Mouse (Mus musculus) heart, adult 8-10 months (tissue): ENCODE data around the gene Gm47969. TPM values are rescaled to one million over a fixed set of nuclear protein-coding genes. Genes with fewer than 3 reads are reported as not detected.
A peak's percentile ranks its signal among the peaks of the same experiment; 100 is the strongest.
"Not testable (repeated sequence)": the region's sequence is repeated elsewhere in the genome, so short reads cannot be mapped to it uniquely, and the experiment has no call there.

Experiments used
- DNase-seq: peaks from one replicate; pipeline ENCODE4 v3.0.0; 2022; ENCODE audit warnings: low spot score
- total RNA-seq, 4 experiments: library from RNA; stranded (reverse); gene quantifications; 2 replicates each; pipeline ENCODE4 v1.2.4; 2022

Gm47969 gene
- not detected for total RNA-seq

DNA sequence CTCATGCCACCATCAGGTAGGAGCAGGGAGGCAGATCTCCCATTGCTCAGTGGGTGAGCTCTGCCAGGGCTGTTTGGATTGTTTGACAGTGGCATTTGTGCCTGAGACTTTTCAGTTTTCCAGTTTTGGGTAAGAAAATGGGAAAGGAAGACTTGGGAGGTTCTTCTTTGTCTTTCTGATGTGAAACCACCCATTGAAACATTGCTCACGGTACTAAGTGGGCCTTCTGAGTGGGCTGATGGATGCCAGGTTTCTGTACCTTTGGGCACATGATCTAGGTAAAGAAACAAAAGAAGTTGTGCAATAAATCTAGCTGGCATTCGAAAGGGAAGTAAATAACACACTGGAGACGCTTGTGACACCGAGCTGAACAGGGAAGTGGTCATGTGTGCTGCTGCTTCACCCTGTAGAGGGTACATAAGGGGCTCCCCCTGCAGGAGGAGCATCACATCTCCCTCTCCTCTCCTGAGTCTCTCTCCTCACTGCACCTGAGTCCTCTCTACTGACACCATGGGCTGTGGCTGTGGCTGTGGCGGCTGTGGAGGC lies at the start of gene Gm47969:
TSS of gene Gm47969 (plus strand) at position 51 of the 546 bp plus-strand sequence.
- no peak for DNase-seq

DNA sequence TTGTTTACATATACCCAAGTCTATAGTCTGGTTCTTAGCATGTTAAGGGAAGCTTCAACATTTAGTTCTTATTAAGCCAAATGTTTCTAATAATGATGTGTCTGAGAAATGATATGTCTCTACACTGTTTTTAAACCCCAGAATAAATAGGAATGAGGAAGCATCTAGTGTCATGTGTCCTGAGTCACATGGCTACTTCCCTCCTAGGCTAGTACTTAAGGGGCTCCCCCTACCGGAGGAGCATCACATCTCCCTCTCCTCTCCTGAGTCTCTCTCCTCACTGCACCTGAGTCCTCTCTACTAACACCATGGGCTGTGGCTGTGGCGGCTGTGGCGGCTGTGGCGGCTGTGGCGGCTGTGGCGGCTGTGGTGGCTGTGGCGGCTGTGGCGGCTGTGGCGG lies 44.4 kb upstream of the Gm47969 start, which contains the start of gene Gm47959:
TSS of gene Gm47959 (plus strand) at position 243 of the 400 bp plus-strand sequence.
- not testable (repeated sequence) for DNase-seq

DNA sequence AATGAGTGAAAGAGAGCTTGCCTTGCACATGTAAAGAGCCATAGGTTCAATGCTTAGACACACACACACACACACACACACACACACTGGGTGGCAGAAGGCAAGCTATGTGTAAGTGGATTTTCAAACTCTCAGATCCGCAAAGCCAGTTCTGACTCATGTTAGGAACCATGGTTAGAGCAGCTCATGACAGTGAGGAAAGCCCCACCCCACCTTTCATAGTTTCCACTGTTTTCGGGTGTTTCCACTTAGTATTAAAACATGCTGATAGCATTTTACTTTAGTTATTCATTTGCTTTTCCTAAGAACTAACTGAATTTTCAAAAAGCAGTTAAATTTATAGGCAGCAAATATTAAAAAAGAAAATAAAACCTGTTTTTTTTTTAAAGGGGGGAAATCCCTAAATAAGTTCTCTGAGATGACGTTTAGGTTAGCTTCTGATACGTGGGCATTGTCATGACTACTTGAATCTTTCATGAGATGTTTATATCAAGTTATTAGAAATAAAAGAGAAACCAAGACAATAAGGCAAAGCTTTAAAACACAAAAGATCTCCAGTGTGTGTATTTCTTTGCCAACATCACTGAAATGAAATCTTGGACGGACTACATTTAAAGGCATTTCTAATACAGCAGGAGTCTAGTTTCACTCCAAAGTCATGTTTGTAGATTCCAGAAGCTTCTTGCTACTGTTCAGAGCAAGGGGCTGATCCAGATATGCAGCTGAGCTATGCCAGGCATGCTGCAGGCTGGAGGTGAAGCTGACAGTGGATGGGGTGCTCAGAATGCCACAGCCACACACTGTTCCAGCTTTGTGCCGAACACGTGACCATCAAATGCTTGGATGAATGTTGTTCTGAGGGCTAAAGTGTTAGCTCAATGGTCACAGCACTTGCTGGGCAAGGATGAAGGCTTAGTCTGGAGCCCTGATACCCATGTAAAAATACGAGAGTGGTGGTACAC lies 38.2 kb upstream of the Gm47969 start:
- DNase-seq: no peak

DNA sequence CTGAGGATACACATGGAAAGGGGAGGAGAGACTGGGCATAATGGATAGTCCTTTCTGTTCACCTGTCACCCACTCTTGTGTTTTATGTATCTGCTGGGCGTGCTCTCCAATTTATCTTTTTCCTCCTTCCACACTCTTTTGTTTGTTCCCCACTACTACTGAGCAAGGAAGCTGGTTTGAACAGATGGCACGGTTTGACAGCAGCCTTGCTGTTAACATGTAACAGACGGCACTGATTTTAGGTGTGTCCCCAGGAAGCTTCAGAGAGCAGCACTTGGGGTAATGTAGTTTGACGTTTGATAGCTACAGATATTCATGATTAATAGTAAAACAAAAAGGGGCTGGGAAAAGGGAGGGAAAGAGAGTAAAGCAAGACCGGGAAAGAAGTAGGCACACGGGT lies 37.3 kb upstream of the Gm47969 start:
- DNase-seq: no peak

DNA sequence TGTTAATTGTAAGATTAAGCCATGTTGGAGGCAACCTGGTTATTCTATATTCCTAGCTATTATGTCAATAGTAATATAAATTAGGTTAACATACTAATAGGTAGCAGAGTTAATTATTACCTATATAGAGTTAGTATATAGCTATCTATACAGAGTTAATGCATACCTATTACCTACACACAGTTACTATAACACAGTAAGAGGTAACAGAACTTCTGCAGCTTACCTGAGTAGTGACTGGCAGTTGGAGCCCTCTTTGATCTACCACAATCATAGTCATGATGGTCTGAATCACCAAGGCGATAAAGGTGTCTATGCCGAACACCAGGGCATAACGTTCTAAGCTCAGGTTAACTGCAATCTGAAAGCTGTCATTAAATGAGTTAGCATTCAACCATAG lies 30.3 kb upstream of the Gm47969 start:
- DNase-seq: no peak

DNA sequence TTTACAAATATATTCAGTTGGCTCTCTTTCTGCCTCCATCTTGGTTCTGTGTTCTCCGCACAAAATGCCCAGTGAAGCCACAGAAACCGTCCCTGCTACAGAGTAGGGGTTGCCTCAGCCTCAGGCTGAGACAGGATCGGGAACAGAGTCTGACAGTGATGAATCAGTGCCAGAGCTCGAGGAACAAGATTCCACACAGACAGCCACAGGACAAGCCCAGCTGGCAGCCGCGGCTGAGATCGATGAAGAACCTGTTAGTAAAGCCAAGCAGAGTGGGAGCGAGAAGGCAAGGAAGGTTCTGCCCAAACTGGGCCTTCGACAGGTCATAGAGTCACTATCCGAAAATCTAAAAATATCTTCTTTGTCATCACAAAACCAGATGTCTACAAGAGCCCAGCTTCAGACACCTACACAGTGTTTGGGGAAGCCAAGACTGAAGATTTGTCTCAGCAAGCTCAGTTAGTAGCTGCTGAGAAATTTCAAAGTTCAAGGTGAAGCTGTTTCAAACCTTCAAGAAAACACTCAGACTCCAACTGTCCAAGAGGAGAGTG lies 29.3 kb upstream of the Gm47969 start:
- no peak for DNase-seq

DNA sequence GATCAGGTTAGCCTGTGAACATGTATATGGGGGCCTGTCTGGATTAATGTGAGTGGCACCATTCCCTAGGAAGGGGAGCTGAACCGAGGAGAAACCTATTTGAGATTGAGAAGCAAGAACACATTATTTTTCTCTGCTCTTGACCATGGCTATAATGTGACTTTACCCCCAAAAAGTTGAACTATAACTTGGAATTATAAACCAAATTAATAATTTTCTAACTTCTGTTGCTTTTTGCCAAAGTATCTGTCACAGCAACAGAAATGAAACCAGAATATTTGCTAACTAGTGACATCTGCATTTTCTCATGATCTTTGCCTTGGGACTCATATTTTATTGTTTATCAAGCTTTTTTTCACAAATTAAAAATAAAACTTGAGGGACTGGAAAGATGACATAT lies 28.2 kb upstream of the Gm47969 start:
- DNase-seq: no peak

DNA sequence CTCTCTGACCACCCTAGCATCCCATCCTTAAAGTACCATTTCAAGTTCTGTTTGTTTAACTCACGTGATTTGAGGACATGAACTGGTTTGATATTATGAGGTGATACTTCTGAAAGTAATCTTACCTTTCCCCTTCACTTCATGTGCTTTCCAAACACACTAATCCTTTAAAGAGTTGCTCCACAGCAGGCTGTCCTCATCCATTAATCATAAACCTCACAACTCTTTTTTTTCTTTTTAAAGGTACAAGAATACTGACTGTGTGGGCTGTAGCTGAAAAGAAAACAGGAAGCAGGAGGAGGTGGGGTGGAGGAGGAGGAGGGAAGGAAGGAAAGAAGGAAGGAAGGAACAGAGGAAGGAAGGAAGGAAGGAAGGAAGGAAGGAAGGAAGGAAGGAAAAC lies 12.8 kb upstream of the Gm47969 start:
- no peak for DNase-seq

DNA sequence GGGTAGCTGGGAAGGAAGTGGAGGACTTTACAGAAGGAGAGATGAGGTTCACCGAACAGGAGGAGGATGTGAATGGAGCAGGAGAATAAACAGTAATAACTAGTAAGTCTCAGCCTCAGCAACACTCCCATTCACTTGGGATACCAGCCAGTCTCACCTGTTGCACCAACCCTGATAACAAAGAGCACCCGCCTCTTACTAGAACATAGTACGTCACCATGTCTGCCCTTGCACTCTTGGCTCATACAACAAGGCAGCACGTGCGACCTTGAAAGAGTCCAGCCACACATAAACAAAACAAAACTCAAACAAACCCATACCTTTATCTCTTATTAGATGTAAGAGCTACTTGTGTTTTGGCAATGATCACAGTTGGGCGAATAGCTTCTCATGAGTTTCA lies 12.2 kb upstream of the Gm47969 start:
- DNase-seq: no peak

DNA sequence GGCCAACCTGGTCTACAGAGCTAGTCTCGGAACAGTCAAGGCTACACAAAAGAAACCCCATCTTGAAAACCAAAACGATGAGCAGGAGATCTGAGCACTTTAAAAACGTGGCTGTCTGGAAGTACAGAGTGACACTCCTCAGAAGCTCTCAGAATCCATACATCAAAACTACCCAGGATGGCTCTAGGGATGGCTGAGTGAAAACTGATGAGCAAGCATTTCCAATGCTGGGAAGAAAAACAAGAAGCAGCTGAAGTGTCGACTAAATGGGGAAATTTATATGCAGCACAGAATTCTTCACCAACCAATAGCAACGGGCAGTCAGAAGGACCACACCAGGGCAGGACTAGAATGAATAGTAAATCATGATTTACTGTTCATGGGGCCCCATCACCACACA lies 10.2 kb upstream of the Gm47969 start:
- DNase-seq: no peak

DNA sequence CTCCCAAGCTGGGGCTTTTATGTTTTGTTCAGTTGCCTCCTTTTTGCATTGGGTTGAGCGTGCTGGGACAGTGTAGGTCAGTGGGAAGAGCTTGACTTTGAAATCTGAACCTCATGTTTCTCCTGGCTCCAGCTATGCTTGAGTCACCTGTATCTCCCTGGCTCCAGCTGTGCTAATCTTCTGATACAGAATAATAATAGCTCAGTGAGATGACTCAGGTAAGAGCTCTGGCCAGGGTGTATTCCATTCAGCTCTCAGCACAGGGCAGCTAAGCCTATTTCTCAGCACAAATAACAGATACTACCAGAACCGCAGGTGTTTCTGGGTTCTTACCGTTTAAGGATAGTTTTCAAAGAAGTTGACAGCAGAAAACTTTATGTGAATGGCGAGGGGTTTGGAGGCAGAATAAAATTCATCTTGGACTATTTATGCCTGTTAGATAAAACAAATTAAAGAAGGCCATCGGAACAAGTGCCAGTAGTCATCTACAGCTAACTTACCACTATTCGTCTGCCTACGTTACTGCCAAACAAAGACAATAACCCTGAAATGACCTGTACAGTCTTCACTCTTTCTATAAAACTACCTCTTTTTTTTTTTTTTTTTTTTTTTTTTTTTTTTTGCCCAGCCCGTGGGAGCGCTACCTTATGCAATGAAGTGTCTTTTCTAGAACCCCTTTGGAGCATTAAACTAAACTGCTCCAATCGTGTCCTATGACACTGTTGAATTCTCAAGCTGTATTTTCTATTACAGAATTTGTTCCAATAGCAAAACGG lies 7.7 kb upstream of the Gm47969 start:
- DNase-seq: no peak

DNA sequence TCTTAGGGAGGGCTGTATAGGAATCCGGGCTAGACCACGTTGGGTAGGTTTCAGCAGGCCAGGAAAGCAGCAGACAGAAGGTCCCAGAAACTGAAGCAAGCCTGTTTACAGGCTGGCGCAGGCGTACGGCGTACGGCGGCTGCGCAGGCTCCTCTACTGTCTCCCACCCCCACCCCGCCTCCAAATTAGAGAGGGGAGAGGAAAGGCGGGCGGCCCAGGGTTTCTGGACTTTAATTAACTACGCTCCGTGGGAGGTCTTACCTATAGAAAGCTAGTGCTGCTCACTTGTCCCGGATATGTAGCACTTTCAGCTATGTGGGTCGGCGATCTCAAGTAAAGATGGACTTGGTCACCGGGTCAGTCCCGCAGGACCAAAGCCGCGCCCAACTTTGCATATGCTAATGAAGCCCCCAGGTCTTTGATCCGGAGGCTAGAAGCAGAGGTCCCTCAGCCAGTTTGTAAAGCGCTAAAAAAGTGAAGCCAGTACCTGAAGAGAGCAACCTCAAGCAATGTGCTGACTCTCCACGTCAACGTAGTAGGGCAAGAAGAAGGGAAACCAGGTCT lies 6.5 kb upstream of the Gm47969 start, which contains the start of gene Slc19a3:
TSS of gene Slc19a3 (minus strand) at position 340 of the 564 bp plus-strand sequence.
- peak; percentile 12 for DNase-seq

DNA sequence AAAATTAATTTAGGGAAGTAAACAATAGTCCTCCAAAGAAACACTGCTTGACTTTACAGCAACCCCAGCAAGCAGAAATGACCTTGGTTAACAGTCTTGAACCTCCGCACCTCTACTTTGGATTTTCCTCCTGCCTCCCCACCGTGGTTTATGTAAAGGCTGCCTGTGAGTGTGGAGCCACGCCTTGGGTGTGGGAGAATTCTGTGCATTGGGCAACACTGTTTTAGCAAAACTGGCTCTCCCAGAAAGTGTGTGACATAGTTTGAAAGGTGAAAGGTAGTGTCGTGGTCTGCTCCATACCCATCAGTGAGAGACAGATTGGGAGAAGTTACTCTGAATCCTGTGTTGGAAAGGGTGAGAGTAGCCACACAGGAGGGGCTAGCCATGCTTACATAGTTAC lies 5.7 kb upstream of the Gm47969 start:
- DNase-seq: no peak

DNA sequence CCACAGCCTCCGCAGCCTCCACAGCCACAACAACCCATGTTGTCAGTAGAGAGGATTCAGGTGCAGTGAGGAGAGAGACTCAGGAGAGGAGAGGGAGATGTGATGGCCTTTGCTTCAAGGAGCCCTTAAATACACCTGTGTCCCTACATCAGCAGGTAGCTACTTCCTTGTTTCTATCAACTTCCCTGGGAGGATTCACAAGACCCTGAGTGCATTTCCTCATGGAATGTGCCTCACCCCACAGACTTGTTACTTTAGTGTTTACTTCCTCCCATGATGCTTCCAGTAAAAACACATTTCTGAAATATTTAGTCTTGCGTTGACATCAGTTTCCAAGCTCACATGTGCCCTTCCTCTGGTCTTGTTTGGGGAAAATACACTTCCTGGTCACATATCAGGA lies 2.4 kb upstream of the Gm47969 start, which contains the start of gene Krtap28-10:
TSS of gene Krtap28-10 (minus strand) at position 101 of the 400 bp plus-strand sequence.
- DNase-seq: no peak

DNA sequence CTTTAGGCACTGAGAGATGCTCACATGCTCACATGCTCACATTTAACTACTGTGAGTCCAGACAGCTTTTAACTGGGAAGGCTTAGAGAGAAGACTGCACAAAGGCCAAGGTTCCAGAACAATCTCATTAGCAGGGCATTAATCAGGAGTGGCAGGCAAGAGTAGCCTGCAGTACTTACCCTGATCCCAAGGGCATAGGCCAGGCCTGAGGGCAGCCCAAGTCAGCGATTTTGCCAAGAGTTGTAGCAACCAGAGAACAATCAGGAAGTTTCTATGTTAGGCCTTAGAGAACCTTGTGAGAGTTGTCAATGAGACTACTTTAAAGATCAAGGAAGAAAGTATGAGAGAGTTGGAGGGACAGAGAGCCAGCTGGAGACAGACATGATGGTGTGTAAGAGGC lies 13.7 kb downstream of the Gm47969 start:
- no peak for DNase-seq

DNA sequence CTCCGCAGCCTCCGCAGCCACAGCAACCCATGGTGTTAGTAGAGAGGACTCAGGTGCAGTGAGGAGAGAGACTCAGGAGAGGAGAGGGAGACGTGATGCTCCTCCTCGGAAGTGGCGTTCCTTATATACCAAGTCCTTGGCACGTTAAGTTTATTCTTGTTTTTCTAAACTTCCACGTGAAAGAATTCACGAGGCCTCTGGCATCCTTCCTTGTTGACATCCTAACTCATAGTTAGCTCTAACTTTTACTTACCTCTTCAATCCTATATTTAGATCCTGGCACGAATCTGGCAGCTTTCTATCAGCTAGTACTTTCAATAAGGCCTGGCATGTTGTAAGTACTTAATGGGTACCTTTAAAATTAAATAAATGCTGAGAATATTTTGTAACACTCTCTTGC lies 14.5 kb downstream of the Gm47969 start, which contains the start of gene A030005K14Rik:
TSS of gene A030005K14Rik (minus strand) at position 101 of the 400 bp plus-strand sequence.
- no peak for DNase-seq

DNA sequence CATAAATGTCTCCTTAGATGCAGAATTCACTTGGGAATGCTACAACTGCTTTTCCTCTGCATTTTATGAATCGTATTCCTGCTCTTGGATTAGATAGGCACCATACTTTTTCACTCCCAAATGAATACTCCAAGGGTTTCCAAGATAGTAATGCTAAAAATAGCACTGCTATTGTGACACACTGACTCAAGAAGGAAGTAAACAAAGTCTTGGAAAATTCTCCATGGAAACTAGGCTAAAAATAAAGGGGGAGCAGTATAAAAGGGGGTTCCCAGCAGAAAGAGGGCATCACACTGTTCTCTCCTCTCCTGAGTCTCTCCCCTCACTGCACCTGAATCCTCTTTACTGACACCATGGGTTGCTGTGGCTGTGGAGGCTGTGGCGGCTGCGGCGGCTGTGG lies 15.9 kb downstream of the Gm47969 start, which contains the start of gene Krtap28-13:
TSS of gene Krtap28-13 (plus strand) at position 288 of the 400 bp plus-strand sequence.
- DNase-seq: peak; percentile 7

DNA sequence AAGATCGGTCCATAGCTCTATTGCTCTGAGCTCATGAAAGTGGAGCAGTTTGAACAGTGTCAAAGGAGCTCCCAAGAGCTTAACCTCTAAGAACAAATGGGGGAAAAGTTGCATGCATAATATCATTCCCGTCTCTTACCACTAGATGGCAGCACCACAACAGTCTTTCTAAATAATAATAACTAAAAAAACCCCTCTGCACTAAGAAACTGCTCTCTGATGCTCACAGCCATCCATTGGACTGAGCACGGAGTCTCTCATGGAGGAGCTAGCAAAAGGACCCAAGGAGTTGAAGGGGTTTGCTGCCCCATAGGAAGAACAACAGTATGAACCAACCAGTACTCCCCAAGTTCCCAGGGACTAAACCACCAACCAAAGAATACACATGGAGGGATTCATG lies 20.1 kb downstream of the Gm47969 start:
- peak; percentile 3 for DNase-seq

DNA sequence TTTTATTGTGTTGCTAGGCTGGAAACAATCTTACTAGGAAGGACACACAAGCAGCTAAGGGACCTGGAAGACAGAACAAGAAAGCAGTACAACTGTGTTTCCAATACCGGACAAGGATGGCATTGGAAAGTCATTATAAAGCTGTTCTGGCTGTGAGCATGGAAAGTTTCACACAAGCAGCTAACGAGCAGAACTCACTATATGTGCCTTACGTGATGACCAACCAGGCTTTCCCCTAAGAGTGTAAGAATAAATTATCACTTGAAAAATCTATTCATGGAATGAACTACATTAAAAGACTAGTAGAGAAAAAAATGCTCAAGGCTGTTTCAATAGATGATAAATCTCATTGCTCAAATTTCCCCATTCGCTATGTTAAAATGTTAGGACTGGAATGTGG lies 21.8 kb downstream of the Gm47969 start:
- DNase-seq: no peak

DNA sequence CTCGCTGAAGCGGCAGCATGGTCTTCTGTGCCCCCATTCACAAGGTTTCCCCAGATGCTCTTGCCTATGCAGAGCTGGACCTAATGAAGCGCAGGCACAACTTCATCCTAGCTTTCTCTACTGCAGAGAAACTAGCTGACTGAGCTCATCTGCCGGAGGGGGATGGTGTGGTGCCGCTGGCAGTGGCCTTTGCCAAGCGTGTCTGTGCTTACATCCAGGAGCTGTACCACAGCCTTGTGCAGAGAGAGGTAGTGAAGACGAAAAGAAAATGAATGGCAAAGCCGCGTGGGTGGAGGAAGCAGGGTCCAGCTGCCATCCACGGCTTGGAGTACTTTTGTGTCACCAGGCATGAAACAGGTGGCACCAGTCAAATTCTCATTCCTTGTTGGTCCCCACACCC lies 22.5 kb downstream of the Gm47969 start:
- DNase-seq: no peak

DNA sequence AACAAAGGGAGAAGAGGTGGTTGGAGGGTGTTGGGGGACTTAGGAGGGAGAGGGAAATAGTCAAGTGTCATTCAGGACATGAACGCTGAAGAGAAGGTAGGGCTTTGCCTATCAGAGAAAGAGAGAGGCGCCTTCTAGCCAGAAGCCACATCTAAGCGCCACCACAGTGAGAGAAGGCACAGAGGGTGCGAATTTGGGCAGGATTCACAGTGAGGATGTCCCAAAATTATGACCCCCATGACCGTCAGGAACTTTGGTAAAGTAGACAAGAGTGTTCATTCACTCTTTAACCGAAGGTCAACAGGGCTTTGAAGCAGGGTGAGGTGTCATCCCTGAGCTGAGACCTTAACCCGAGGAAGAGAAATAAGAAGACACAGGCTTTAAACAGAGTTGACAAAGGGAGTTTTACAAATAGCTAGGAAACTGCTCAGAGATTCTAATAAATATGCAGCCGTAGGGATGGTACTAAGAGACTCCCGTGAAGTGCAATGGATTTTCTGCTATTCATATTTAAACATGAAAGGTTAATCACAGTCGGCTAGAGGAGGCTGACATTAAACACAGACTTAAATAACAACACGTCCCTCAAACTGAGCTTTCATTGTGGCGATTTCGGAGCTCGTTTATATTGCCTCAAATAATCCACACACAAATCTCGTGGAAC lies 30.9 kb downstream of the Gm47969 start:
- no peak for DNase-seq
